In genomic region chr16:46496889-46497685, GRCm38 (mm10) we compare ENCODE assay signal across 9 mouse cellular contexts. TPM values are rescaled to one million over a fixed set of nuclear protein-coding genes. Genes with fewer than 3 reads are reported as not detected.
DNase-seq lines count a peak whose midpoint lies in the region; ATAC-seq and TF ChIP-seq lines count a peak whose summit lies in the region.
"Had no signal": no experiment of that assay in that cellular context is flagged by ENCODE, and none has a peak within 500 bp of the region (broad histone marks: within the 10 kb centered on the region; RNA-seq: fewer than 3 reads in every experiment).

No protein-coding gene starts in this region.

- peak overlapping the region; percentile 99 for H3K27ac ChIP-seq in forebrain, embryonic 10.5 days
- peak overlapping the region; percentile 98 for H3K27ac ChIP-seq in heart, embryonic 14.5 days (replicated peaks in 1 of 2; ENCODE audit: control insufficient read depth in 1 of 2, insufficient read depth in 1 of 2, low read depth in 2 of 2, low read length in 2 of 2)
- H3K27ac ChIP-seq in kidney, postnatal 0 days: peak overlapping the region; percentile 98
- peak overlapping the region; percentile 95 for H3K27ac ChIP-seq in stomach, embryonic 15.5 days

- peak overlapping the region; percentile 96 for H3K9ac ChIP-seq in heart, embryonic 14.5 days (ENCODE audit: low read length)
- peak overlapping the region; percentile 92 for H3K9ac ChIP-seq in kidney, postnatal 0 days (ENCODE audit: low read depth, low read length)
- peak overlapping the region; percentile 64; the same call in 1 of the 2 replicates for H3K9ac ChIP-seq in stomach, embryonic 15.5 days

- H3K9me3 ChIP-seq in forebrain, embryonic 10.5 days: no peaks in the 10 kb centered on the region; the same call in 1 of the 2 replicates
- no peaks in the 10 kb centered on the region for H3K9me3 ChIP-seq in heart, embryonic 14.5 days (ENCODE audit: control insufficient read depth, low read length)
- no peaks in the 10 kb centered on the region for H3K9me3 ChIP-seq in kidney, postnatal 0 days (replicated peaks; ENCODE audit: low read length)
- H3K9me3 ChIP-seq in stomach, embryonic 15.5 days: no peaks in the 10 kb centered on the region

- H3K27me3 ChIP-seq in forebrain, embryonic 10.5 days (ENCODE audit: poor library complexity, severe bottlenecking): no peaks in the 10 kb centered on the region
- no peaks in the 10 kb centered on the region for H3K27me3 ChIP-seq in heart, embryonic 14.5 days (ENCODE audit: control insufficient read depth, insufficient read depth, low read length)
- no peaks in the 10 kb centered on the region for H3K27me3 ChIP-seq in kidney, postnatal 0 days (ENCODE audit: insufficient read depth, low read length)
- no peaks in the 10 kb centered on the region for H3K27me3 ChIP-seq in myocyte (ENCODE audit: control insufficient read depth, insufficient read depth, insufficient read length)
- H3K27me3 ChIP-seq in stomach, embryonic 15.5 days (replicated peaks): no peaks in the 10 kb centered on the region
- H3K27me3 ChIP-seq: CH12.LX had no signal

- peak overlapping the region; percentile 94 for H3K4me3 ChIP-seq in forebrain, embryonic 10.5 days
- H3K4me3 ChIP-seq in heart, embryonic 14.5 days (ENCODE audit: control insufficient read depth in 1 of 2, insufficient read depth in 1 of 2, low read depth in 1 of 2, low read length in 2 of 2): peak overlapping the region; percentile 90 to 93
- H3K4me3 ChIP-seq in kidney, postnatal 0 days (replicated peaks; ENCODE audit: low read depth, low read length): peak overlapping the region; percentile 88
- peak overlapping the region; percentile 43 for H3K4me3 ChIP-seq in myocyte
- peak overlapping the region; percentile 89 for H3K4me3 ChIP-seq in stomach, embryonic 15.5 days (replicated peaks)

- peak; percentile 98 for ATAC-seq in heart, embryonic 14.5 days (ENCODE audit: insufficient number of reproducible peaks, insufficient read depth, low FRiP score, low read depth)
- peak; percentile 96 for ATAC-seq in kidney, postnatal 0 days (replicated peaks; ENCODE audit: low FRiP score, low read depth)
- ATAC-seq in stomach, embryonic 15.5 days (ENCODE audit: insufficient read depth, low FRiP score, low read depth): peak; percentile 96

- peak; percentile 94 for TF ChIP-seq POLR2A in brain, embryonic 14.5 days (IDR thresholded peaks at IDR 0.05; ENCODE audit: borderline replicate concordance, extremely low read depth, insufficient read depth, insufficient read length, poor library complexity, severe bottlenecking)
- peak; percentile 79 for TF ChIP-seq POLR2A in myocyte (IDR thresholded peaks at IDR 0.05; ENCODE audit: insufficient read length, low read depth)

- peak; percentile 93 for DNase-seq in 3T3-L1 (ENCODE audit: low read depth, low spot score)
- peak; percentile 98 for DNase-seq in brain, embryonic 14.5 days (ENCODE audit: low read depth)
- peak; percentile 94 for DNase-seq in forebrain, embryonic 10.5 days (ENCODE audit: extremely low spot score, low spot score)
- peak; percentile 95 for DNase-seq in kidney, postnatal 0 days (ENCODE audit: low spot score)
- peak; percentile 87 for DNase-seq in liver

- peaks cover 37% of the 10 kb centered on the region for H3K4me1 ChIP-seq in forebrain, embryonic 10.5 days
- peaks cover 0 to 27% of the 10 kb centered on the region in 2 experiments; a peak in 2 of 4 replicates for H3K4me1 ChIP-seq in heart, embryonic 14.5 days (ENCODE audit: control insufficient read depth in 2 of 2, insufficient read depth in 2 of 2, low read length in 2 of 2)
- H3K4me1 ChIP-seq in kidney, postnatal 0 days (replicated peaks; ENCODE audit: insufficient read depth, low read length): peaks cover 13% of the 10 kb centered on the region
- H3K4me1 ChIP-seq in stomach, embryonic 15.5 days: peaks cover 7% of the 10 kb centered on the region; the same call in 1 of the 2 replicates

- peaks cover 5% of the 10 kb centered on the region for H3K36me3 ChIP-seq in forebrain, embryonic 10.5 days (replicated peaks)
- H3K36me3 ChIP-seq in heart, embryonic 14.5 days (ENCODE audit: control insufficient read depth, insufficient read depth, low read length): no peaks in the 10 kb centered on the region
- no peaks in the 10 kb centered on the region for H3K36me3 ChIP-seq in kidney, postnatal 0 days (ENCODE audit: insufficient read depth, low read length)
- no peaks in the 10 kb centered on the region for H3K36me3 ChIP-seq in myocyte (ENCODE audit: control insufficient read depth, insufficient read depth)
- no peaks in the 10 kb centered on the region for H3K36me3 ChIP-seq in stomach, embryonic 15.5 days

- TF ChIP-seq CTCF in brain, embryonic 14.5 days (IDR thresholded peaks at IDR 0.05; ENCODE audit: borderline replicate concordance, extremely low read depth, insufficient read depth, insufficient read length): no peak
- TF ChIP-seq CTCF in kidney, postnatal 0 days (IDR thresholded peaks at IDR 0.05; ENCODE audit: low read depth): no peak

- H3K79me2 ChIP-seq in myocyte (ENCODE audit: control insufficient read depth, insufficient read depth): peaks cover 40% of the 10 kb centered on the region

- peak overlapping the region; percentile 27 for H3ac ChIP-seq in myocyte (ENCODE audit: control insufficient read depth, insufficient read length)

- H3K4me2 ChIP-seq in heart, embryonic 14.5 days (ENCODE audit: low read length): peak overlapping the region; percentile 77
- peak overlapping the region; percentile 84 for H3K4me2 ChIP-seq in kidney, postnatal 0 days (ENCODE audit: low read length)
- peak overlapping the region; percentile 99 for H3K4me2 ChIP-seq in myocyte (ENCODE audit: low read depth)
- peak overlapping the region; percentile 89 for H3K4me2 ChIP-seq in stomach, embryonic 15.5 days

- WGBS in forebrain, embryonic 10.5 days: under 1% methylated on average over 60 of the region's 78 CpGs
- under 1% methylated on average over 59 of the region's 78 CpGs for WGBS in heart, embryonic 14.5 days
- WGBS in kidney, postnatal 0 days: under 1% methylated on average over 57 of the region's 78 CpGs
- under 1% methylated on average over 61 of the region's 78 CpGs for WGBS in stomach, embryonic 15.5 days

TF ChIP-seq in myocyte, 11 proteins besides CTCF, POLR2A, EP300 and RAD21:
- TF ChIP-seq POLR2AphosphoS2 (IDR thresholded peaks at IDR 0.05; ENCODE audit: insufficient read length, low read depth) (peak; percentile 77), MYOD1 (IDR thresholded peaks at IDR 0.05; ENCODE audit: control insufficient read depth in 1 of 3, insufficient read length in 2 of 3, low read depth in 2 of 3) (peak in 1 of 3 experiments; percentile 4), CEBPB (IDR thresholded peaks at IDR 0.05; ENCODE audit: insufficient read depth, poor library complexity, severe bottlenecking) (no peak), SRF (IDR thresholded peaks at IDR 0.05; ENCODE audit: control insufficient read depth, insufficient read length, low read depth) (peak; percentile 69), MYOG (IDR thresholded peaks at IDR 0.05; ENCODE audit: control insufficient read depth in 1 of 3, insufficient read depth in 1 of 3, insufficient read length in 2 of 3, low read depth in 2 of 3) (peak in 1 of 3 experiments; percentile 4)

RNA-seq across cellular contexts. Expression of gene Nectin3, which starts 1.2 kb away (rescaled TPM):
- 21.3 and 29.4 TPM in 2 replicates for polyA plus RNA-seq in brain, embryonic 14.5 days (2012; rRNA removed)
- 30.6 and 36.8 TPM in 2 replicates for polyA plus RNA-seq in forebrain, embryonic 10.5 days (2016; fragmentation: Nextera tagmentation; extraction: Ambion mirVana)
- 22.2 and 24.7 TPM in 2 replicates for polyA plus RNA-seq in heart, embryonic 14.5 days (2014; fragmentation: Nextera tagmentation; extraction: Ambion mirVana)
- polyA plus RNA-seq in kidney, postnatal 0 days (2015; fragmentation: Nextera tagmentation; extraction: Ambion mirVana): 49.7 and 55.1 TPM in 2 replicates
- polyA plus RNA-seq in myocyte (2012; fragmentation: generic; extraction: Trizol): 8.1 TPM
- polyA plus RNA-seq in stomach, embryonic 15.5 days (2015; fragmentation: Nextera tagmentation; extraction: Ambion mirVana): 26.3 and 29.8 TPM in 2 replicates

Comparison
In these comparisons a context has a peak if more than half of its experiments do, and no peak if none do; other contexts are left out.
1. Peak in every context shown above with its lines: DNase-seq, ATAC-seq, H3K4me3 ChIP-seq and H3K27ac ChIP-seq.
2. H3K4me3 ChIP-seq: peak in every context shown above with its lines; median percentile 94 in forebrain, embryonic 10.5 days; 92 in heart, embryonic 14.5 days; 89 in stomach, embryonic 15.5 days; 88 in kidney, postnatal 0 days; 43 in myocyte.